Mouse (Mus musculus): ENCODE measurements around the gene Plagl2.
A peak's percentile ranks its signal among the peaks of the same experiment; 100 is the strongest.

Gene Plagl2

GRCm38 (mm10) chr2:153187848-153188247, 53.4 kb downstream of the Plagl2 start:
- DNase-seq, result no peak

GRCm38 (mm10) chr2:153186176-153186591, 55.0 kb downstream of the Plagl2 start:
- peak; percentile 91 for DNase-seq

- no peak for DNase-seq
These were observed 61.3 kb downstream of the Plagl2 start for GRCm38 (mm10) chr2:153179961-153180360.

- no peak for DNase-seq
These were observed 61.9 kb downstream of the Plagl2 start for GRCm38 (mm10) chr2:153179126-153179860.

Measured in layer of hippocampus, adult 9-11 months (tissue).